Mouse (Mus musculus) hindbrain, embryonic 10.5 days (tissue): ENCODE results near the gene Garnl3. TPM values are rescaled to one million over a fixed set of nuclear protein-coding genes. Genes with fewer than 3 reads are reported as not detected.

Experiments
- DNase-seq: peaks from one replicate; pipeline ENCODE4 v3.0.0-alpha.2; 2017; ENCODE audit warnings: low spot score
- H3K27ac ChIP-seq: fragments of 300-500 bp; sonication (generic); 2 replicates; pipeline ENCODE4 v1.5.1; 2016; ENCODE audit warnings: mild to moderate bottlenecking, moderate library complexity
- H3K27me3 ChIP-seq: fragments of 300-500 bp; sonication (generic); 2 replicates; pipeline ENCODE4 v1.6.1; 2016; ENCODE audit warnings: mild to moderate bottlenecking; ENCODE audit not compliant: poor library complexity, insufficient read depth, severe bottlenecking
- H3K36me3 ChIP-seq: fragments of 300-500 bp; sonication (generic); 2 replicates; pipeline ENCODE4 v1.6.1; 2016; ENCODE audit warnings: mild to moderate bottlenecking, moderate library complexity
- H3K4me1 ChIP-seq: fragments of 300-500 bp; sonication (generic); replicated peaks from 2 replicates; pipeline ENCODE4 v1.6.1; 2016; ENCODE audit warnings: mild to moderate bottlenecking
- H3K4me3 ChIP-seq: fragments of 300-500 bp; sonication (generic); 2 replicates; pipeline ENCODE4 v1.5.1; 2016; ENCODE audit warnings: mild to moderate bottlenecking, moderate library complexity
- H3K9me3 ChIP-seq: fragments of 300-500 bp; sonication (generic); 2 replicates; pipeline ENCODE4 v1.6.1; 2016; ENCODE audit warnings: mild to moderate bottlenecking, moderate library complexity
- WGBS: fragments of 180-500 bp; shearing (Covaris S2); methylation state at CpG from one replicate; pipeline ENCODE4 v1.1.7; 2016; 5-methylcytosine and 5-hydroxymethylcytosine counted together
- polyA plus RNA-seq: library from polyadenylated mRNA; unstranded; fragments of >200 nt; fragmentation: Nextera tagmentation; extraction: Ambion mirVana; gene quantifications from 2 replicates; pipeline ENCODE4 v1.2.1, GENCODE M21; 2016

The Garnl3 gene
- polyA plus RNA-seq, 1 experiment from 2014 or later, result 14.5 TPM

GRCm38 (mm10) chr2:33138491-33138890, 7.0 kb upstream of the Garnl3 start:
- Histone ChIP-seq H3K27ac (no peak overlapping the region), H3K4me3 (no peak overlapping the region), H3K9me3 (no peaks in the 10 kb centered on the region), H3K27me3 (peaks cover 11% of the 10 kb centered on the region; the same call in 1 of the 2 replicates), H3K4me1 (no peaks in the 10 kb centered on the region), H3K36me3 (no peaks in the 10 kb centered on the region)
- no peak for DNase-seq
- WGBS, result 89% methylated on average over 2 of the region's 2 CpGs

GRCm38 (mm10) chr2:33137731-33138130, 6.3 kb upstream of the Garnl3 start:
- no peaks in the 10 kb centered on the region for H3K4me1 ChIP-seq
- no peak overlapping the region for H3K27ac ChIP-seq
- peaks cover 19% of the 10 kb centered on the region for H3K27me3 ChIP-seq
- H3K4me3 ChIP-seq, result no peak overlapping the region
- DNase-seq, result no peak
- no peaks in the 10 kb centered on the region for H3K36me3 ChIP-seq
- H3K9me3 ChIP-seq, result no peaks in the 10 kb centered on the region
- WGBS, result 91% methylated on average over 4 of the region's 4 CpGs

DNA sequence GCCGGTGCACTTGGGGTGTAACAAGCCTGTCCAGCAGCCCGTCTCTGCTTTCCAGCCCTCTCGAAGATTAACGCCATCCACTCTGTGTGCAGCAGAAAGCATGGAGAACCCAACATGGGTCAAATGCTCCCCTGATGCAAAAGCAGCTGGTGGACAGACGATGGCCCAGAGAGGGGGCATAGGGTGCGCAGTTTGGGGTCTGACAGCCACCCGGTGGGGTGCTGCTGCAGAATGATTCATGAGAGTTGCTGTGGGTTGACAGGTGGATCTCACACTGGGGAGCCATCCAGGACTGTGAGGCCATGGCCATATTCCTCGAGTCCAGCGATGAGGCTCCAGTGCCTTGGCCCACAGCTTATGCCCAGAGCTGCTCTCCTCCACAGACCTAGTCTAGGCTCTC, 5.8 kb upstream of the Garnl3 start:
- DNase-seq, result no peak
- Histone ChIP-seq H3K36me3 (no peaks in the 10 kb centered on the region), H3K4me3 (no peak overlapping the region), H3K9me3 (no peaks in the 10 kb centered on the region), H3K27ac (no peak overlapping the region), H3K27me3 (peaks cover 23% of the 10 kb centered on the region), H3K4me1 (peaks cover 3% of the 10 kb centered on the region; the same call in 1 of the 2 replicates)
- 89% methylated on average over 9 of the region's 9 CpGs for WGBS

- DNase-seq, result no peak
- 91% methylated on average over 6 of the region's 6 CpGs for WGBS
- Histone ChIP-seq H3K9me3 (no peaks in the 10 kb centered on the region), H3K4me1 (peaks cover 12% of the 10 kb centered on the region; the same call in 1 of the 2 replicates), H3K4me3 (no peak overlapping the region), H3K27ac (no peak overlapping the region), H3K27me3 (peaks cover 30% of the 10 kb centered on the region), H3K36me3 (no peaks in the 10 kb centered on the region)
Measured at GRCm38 (mm10) chr2:33136366-33136765, 4.9 kb upstream of the Garnl3 start.

- Histone ChIP-seq H3K36me3 (no peaks in the 10 kb centered on the region), H3K9me3 (no peaks in the 10 kb centered on the region), H3K27ac (no peak overlapping the region), H3K4me3 (no peak overlapping the region), H3K27me3 (peaks cover 32% of the 10 kb centered on the region), H3K4me1 (peaks cover 25% of the 10 kb centered on the region)
- 74% methylated on average over 7 of the region's 7 CpGs for WGBS
- DNase-seq, result no peak
Measured at GRCm38 (mm10) chr2:33134766-33135490, 3.5 kb upstream of the Garnl3 start.

GRCm38 (mm10) chr2:33132306-33132705, 852 bp upstream of the Garnl3 start:
- Histone ChIP-seq H3K4me3 (peak overlapping the region; percentile 87), H3K27ac (no peak overlapping the region), H3K27me3 (peaks cover 47% of the 10 kb centered on the region), H3K9me3 (no peaks in the 10 kb centered on the region), H3K4me1 (peaks cover 34% of the 10 kb centered on the region), H3K36me3 (no peaks in the 10 kb centered on the region)
- 4% methylated on average over 7 of the region's 7 CpGs for WGBS
- no peak for DNase-seq

- peak; percentile 98 for DNase-seq
- peak overlapping the region; percentile 87 for H3K27ac ChIP-seq
- H3K4me1 ChIP-seq, result peaks cover 34% of the 10 kb centered on the region
- WGBS, result 1% methylated on average over 55 of the region's 55 CpGs
- no peaks in the 10 kb centered on the region for H3K9me3 ChIP-seq
- H3K4me3 ChIP-seq, result peak overlapping the region; percentile 87
- peaks cover 47% of the 10 kb centered on the region for H3K27me3 ChIP-seq
- no peaks in the 10 kb centered on the region for H3K36me3 ChIP-seq
Measured at GRCm38 (mm10) chr2:33130526-33131483, 649 bp downstream of the Garnl3 start.

DNA sequence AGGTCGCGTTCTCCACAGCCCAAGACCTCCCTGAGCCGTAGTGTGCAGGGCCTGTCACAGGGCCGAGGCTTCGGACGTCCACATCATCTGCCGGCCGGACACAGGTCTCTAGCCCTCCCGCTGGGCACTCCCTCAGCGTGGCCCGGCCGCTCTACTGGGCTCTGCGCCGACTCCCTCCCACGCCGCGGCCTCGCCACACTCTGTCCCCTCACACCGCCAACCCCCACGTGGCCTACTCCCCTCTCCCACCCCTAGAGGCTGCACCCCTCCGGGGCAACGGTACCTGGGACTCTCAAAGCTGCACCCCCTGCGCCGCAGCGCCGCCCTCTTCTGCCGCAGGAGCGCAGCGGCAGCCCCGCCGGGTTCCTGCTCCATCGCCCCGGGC, 1.3 kb downstream of the Garnl3 start:
- no peaks in the 10 kb centered on the region for H3K9me3 ChIP-seq
- peaks cover 47% of the 10 kb centered on the region for H3K27me3 ChIP-seq
- under 1% methylated on average over 33 of the region's 33 CpGs for WGBS
- peak overlapping the region; percentile 87 for H3K4me3 ChIP-seq
- peaks cover 34% of the 10 kb centered on the region for H3K4me1 ChIP-seq
- H3K27ac ChIP-seq, result peak overlapping the region; percentile 87
- H3K36me3 ChIP-seq, result no peaks in the 10 kb centered on the region
- DNase-seq, result no peak

DNA sequence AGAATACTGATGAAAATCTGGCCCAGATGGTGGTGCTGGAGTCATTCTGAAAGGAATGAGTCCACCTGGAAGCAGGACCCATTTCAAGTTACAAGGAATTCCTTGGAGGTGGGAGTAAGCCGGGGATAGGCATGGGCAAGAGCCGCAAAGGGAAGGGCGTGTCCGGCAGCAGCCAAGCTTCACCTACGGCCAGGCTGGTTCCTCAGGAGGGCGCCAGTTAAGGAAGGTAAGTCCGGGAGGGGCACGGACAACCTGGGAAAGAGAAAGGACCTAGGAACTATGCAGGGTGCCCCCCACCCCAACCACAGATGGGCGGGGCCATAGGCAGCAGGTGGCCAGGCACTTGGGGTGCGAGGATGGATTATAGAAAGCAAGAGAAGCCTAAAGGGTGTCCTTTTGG, 1.8 kb downstream of the Garnl3 start:
- Histone ChIP-seq H3K27ac (peak overlapping the region; percentile 87), H3K27me3 (peaks cover 47% of the 10 kb centered on the region), H3K4me3 (peak overlapping the region; percentile 87), H3K4me1 (peaks cover 34% of the 10 kb centered on the region), H3K36me3 (no peaks in the 10 kb centered on the region), H3K9me3 (no peaks in the 10 kb centered on the region)
- WGBS, result 5% methylated on average over 10 of the region's 10 CpGs
- no peak for DNase-seq

DNA sequence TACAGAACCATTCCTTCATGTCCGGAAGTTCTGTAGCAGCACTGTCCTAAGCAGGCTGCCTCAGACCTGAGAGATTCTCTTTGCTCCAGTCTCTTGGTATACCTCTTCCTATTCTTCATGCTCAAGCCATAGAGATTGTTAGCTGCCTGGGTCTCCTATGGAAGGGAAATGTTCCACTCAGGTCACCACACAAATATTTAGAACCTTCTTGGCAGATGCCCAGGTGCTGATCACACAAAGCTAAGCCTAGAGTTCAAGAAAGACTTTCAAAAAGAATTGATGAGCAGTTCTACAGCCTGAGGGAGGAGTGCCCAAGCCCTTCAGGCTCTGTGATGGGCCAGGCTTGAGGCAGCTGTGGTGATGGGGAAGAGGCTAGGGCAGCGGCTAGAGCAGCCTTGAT, 2.4 kb downstream of the Garnl3 start:
- Histone ChIP-seq H3K9me3 (no peaks in the 10 kb centered on the region), H3K4me1 (peaks cover 34% of the 10 kb centered on the region), H3K4me3 (peak overlapping the region; percentile 87; the same call in 1 of the 2 replicates), H3K36me3 (no peaks in the 10 kb centered on the region), H3K27me3 (peaks cover 41% of the 10 kb centered on the region), H3K27ac (no peak overlapping the region)
- WGBS, result 68% methylated on average over 2 of the region's 2 CpGs
- DNase-seq, result no peak

DNA sequence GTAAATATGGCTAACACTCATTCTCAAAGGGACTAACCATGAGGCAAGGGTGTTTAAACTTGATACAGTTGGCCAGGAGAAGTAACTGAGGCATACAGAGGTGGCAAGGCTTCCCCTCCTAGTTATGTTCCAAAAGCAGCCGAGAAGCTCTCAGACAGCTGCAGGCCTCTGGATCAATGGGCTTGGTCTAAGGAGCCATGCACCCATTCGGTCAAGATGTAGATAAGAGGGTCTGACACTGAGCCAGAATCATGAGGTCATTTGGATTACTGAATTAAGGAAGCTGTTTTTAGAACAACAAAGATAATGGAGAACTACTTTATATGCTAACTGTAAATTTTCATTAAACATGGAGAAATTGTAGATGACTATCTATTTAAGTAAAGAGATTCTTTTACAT, 4.2 kb downstream of the Garnl3 start:
- Histone ChIP-seq H3K36me3 (no peaks in the 10 kb centered on the region), H3K9me3 (no peaks in the 10 kb centered on the region), H3K4me1 (peaks cover 30% of the 10 kb centered on the region), H3K27me3 (peaks cover 24% of the 10 kb centered on the region), H3K27ac (no peak overlapping the region), H3K4me3 (no peak overlapping the region)
- 93% methylated on average over 2 of the region's 2 CpGs for WGBS
- DNase-seq, result no peak

DNA sequence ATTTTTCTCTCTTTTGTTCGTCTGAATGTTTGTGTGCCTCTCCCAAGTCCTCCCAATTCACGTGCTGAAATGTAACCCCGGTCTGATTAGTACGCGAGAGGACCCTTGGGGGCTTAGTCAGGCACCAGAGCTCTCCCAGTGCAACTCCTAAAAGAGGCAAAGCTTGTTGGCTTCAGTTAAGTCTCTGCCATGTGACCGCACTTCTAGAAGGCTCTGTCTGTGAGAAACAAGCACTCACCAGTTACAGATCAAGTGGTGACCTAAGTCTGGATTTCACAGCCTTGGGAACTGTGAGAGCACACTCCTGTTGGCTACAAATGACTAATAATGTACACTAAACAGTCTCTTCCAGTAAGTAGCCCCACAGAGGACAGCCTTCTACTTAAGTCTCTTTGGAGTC, 8.6 kb downstream of the Garnl3 start:
- no peak for DNase-seq
- no peaks in the 10 kb centered on the region for H3K36me3 ChIP-seq
- H3K27ac ChIP-seq, result no peak overlapping the region
- H3K4me1 ChIP-seq, result no peaks in the 10 kb centered on the region
- no peaks in the 10 kb centered on the region for H3K9me3 ChIP-seq
- H3K4me3 ChIP-seq, result no peak overlapping the region
- no peaks in the 10 kb centered on the region for H3K27me3 ChIP-seq
- WGBS, result 75% methylated on average over 6 of the region's 6 CpGs

DNA sequence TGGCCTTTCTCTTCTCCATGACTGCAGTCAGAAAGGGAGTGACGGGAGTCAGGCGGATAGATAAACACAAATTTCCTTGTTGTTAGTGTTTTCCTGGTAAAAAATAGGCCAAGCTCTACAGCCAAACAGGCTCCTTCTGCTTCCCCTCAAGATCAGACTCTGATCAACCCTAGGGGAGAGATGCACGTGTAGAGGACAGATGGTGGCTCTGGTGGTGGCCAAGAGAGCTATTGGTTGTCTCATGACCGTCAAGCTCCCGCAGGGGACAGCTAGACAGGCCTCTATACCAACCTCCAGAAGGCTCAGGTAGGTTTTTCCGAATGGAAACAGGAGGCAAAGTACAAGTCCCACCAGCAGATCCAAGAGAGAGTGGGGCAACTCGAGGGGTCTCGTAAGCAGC, 30.9 kb downstream of the Garnl3 start:
- Histone ChIP-seq H3K4me3 (no peak overlapping the region), H3K27me3 (no peaks in the 10 kb centered on the region), H3K9me3 (no peaks in the 10 kb centered on the region), H3K4me1 (no peaks in the 10 kb centered on the region), H3K36me3 (no peaks in the 10 kb centered on the region), H3K27ac (no peak overlapping the region)
- WGBS, result 90% methylated on average over 8 of the region's 8 CpGs
- DNase-seq, result no peak
